Mouse (Mus musculus) right cerebral cortex, postnatal 36 days (tissue): Measurements from ENCODE around the gene Scamp2.

Source experiments
- DNase-seq, 2 experiments: peaks; one replicate each; pipeline ENCODE4 v3.0.0; 2022; ENCODE audit warnings: low spot score in 2 of 2, mixed read lengths in 1 of 2

Scamp2 gene

GRCm38 (mm10) chr9:57627892-57628291 lies 67.1 kb downstream of the Scamp2 start:
- DNase-seq, result no peak

GRCm38 (mm10) chr9:57628717-57629116 lies 68.0 kb downstream of the Scamp2 start:
- no peak for DNase-seq

GRCm38 (mm10) chr9:57629118-57629874 lies 68.6 kb downstream of the Scamp2 start:
- peak in 1 of 2 experiments; percentile 47 for DNase-seq

GRCm38 (mm10) chr9:57633481-57634024 lies 72.8 kb downstream of the Scamp2 start:
- DNase-seq, result no peak

GRCm38 (mm10) chr9:57637272-57637671 lies 76.5 kb downstream of the Scamp2 start:
- DNase-seq, result no peak

- DNase-seq, result no peak
Measured at GRCm38 (mm10) chr9:57637741-57638322, 77.1 kb downstream of the Scamp2 start.
